Mouse (Mus musculus) heart, embryonic 12.5 days (tissue): Measurements from ENCODE around the gene Mindy2. TPM values are rescaled to one million over a fixed set of nuclear protein-coding genes. Genes with fewer than 3 reads are reported as not detected.
"Not testable (repeated sequence)": the region's sequence is repeated elsewhere in the genome, so short reads cannot be mapped to it uniquely, and the experiment has no call there.

Experiments
- ATAC-seq: fragments of 200-750 bp; cut with Nextera tagmentation; 2 replicates; pipeline ENCODE4 v1.8.0; 2017; ENCODE audit warnings: moderate TSS enrichment, moderate library complexity; ENCODE audit not compliant: insufficient number of reproducible peaks, low FRiP score
- H3K27ac ChIP-seq: fragments of 300-500 bp; sonication (generic); 2 replicates; pipeline ENCODE4 v1.5.1; 2016; ENCODE audit warnings: mild to moderate bottlenecking, moderate library complexity; ENCODE audit not compliant: poor library complexity, severe bottlenecking
- H3K27me3 ChIP-seq: fragments of 300-500 bp; sonication (generic); replicated peaks from 2 replicates; pipeline ENCODE4 v1.6.1; 2016; ENCODE audit warnings: mild to moderate bottlenecking, moderate library complexity
- H3K36me3 ChIP-seq: fragments of 300-500 bp; sonication (generic); 2 replicates; pipeline ENCODE4 v1.6.1; 2016; ENCODE audit warnings: mild to moderate bottlenecking, moderate library complexity
- H3K4me1 ChIP-seq: fragments of 300-500 bp; sonication (generic); replicated peaks from 2 replicates; pipeline ENCODE4 v1.6.1; 2016; ENCODE audit warnings: mild to moderate bottlenecking
- H3K4me2 ChIP-seq: fragments of 300-500 bp; sonication (generic); 2 replicates; pipeline ENCODE4 v1.6.1; 2016; ENCODE audit warnings: mild to moderate bottlenecking, moderate library complexity
- H3K4me3 ChIP-seq: fragments of 300-500 bp; sonication (generic); 2 replicates; pipeline ENCODE4 v1.5.1; 2016; ENCODE audit warnings: mild to moderate bottlenecking
- H3K9ac ChIP-seq: fragments of 300-500 bp; sonication (generic); 2 replicates; pipeline ENCODE4 v1.6.1; 2016; ENCODE audit warnings: mild to moderate bottlenecking, moderate library complexity
- H3K9me3 ChIP-seq: fragments of 300-500 bp; sonication (generic); replicated peaks from 2 replicates; pipeline ENCODE4 v1.6.1; 2016; ENCODE audit warnings: mild to moderate bottlenecking, moderate library complexity
- WGBS: fragments of 180-500 bp; shearing (Covaris S2); methylation state at CpG from one replicate; pipeline ENCODE4 v1.1.7; 2016; 5-methylcytosine and 5-hydroxymethylcytosine counted together
- polyA plus RNA-seq: library from polyadenylated mRNA; unstranded; fragments of >200 nt; fragmentation: Nextera tagmentation; extraction: Ambion mirVana; gene quantifications from 2 replicates; pipeline ENCODE4 v1.2.1, GENCODE M21; 2016

Mindy2 gene
- polyA plus RNA-seq, 1 experiment from 2014 or later = 14.7 TPM

GRCm38 (mm10) chr9:70570351-70570750 lies 86.6 kb downstream of the Mindy2 start:
- Histone ChIP-seq H3K27ac (peak overlapping the region; percentile 60; the same call in 1 of the 2 replicates), H3K36me3 (peaks cover 23% of the 10 kb centered on the region), H3K4me1 (peaks cover 17% of the 10 kb centered on the region), H3K9ac (no peak overlapping the region), H3K9me3 (no peaks in the 10 kb centered on the region), H3K27me3 (no peaks in the 10 kb centered on the region), H3K4me3 (no peak overlapping the region), H3K4me2 (peak overlapping the region; percentile 33)
- no peak for ATAC-seq
- WGBS = 67% methylated on average over 8 of the region's 8 CpGs

DNA sequence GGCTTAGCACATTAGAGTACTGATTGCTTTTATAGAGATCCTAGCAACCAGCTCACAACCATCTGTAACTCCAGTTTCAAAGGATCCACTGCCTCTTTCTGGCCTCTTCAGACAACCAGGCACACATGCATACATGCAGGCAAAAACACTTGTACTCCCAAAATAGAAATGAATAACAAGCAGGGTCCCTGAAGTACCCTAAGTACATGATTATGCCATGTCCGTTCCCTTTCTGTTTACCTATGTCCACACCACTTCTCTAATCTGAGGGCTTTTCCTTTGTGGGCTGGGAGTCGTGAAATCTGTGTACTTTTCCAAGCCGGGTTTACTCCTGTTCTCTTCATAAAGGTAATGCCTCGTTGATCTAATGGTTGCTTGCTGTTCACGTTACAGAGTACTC lies 89.3 kb downstream of the Mindy2 start:
- H3K9me3 ChIP-seq = no peaks in the 10 kb centered on the region
- H3K4me2 ChIP-seq = peak overlapping the region; percentile 42
- peaks cover 8% of the 10 kb centered on the region for H3K36me3 ChIP-seq
- H3K4me1 ChIP-seq = peaks cover 20% of the 10 kb centered on the region
- peak; percentile 39; the same call in 1 of the 2 replicates for ATAC-seq
- H3K4me3 ChIP-seq = no peak overlapping the region
- peak overlapping the region; percentile 63 for H3K27ac ChIP-seq
- H3K9ac ChIP-seq = no peak overlapping the region
- no peaks in the 10 kb centered on the region for H3K27me3 ChIP-seq
- WGBS = 49% methylated on average over 5 of the region's 5 CpGs

GRCm38 (mm10) chr9:70562825-70563224 lies 94.1 kb downstream of the Mindy2 start:
- 87% methylated on average over 3 of the region's 3 CpGs for WGBS
- Histone ChIP-seq H3K4me3 (no peak overlapping the region), H3K27me3 (no peaks in the 10 kb centered on the region), H3K36me3 (0 out of 2 replicates have a peak, but pooled peaks cover 8% of the 10 kb centered on the region), H3K4me1 (peaks cover 10% of the 10 kb centered on the region; the same call in 1 of the 2 replicates), H3K9ac (no peak overlapping the region), H3K27ac (no peak overlapping the region), H3K4me2 (no peak overlapping the region), H3K9me3 (no peaks in the 10 kb centered on the region)
- ATAC-seq = no peak

DNA sequence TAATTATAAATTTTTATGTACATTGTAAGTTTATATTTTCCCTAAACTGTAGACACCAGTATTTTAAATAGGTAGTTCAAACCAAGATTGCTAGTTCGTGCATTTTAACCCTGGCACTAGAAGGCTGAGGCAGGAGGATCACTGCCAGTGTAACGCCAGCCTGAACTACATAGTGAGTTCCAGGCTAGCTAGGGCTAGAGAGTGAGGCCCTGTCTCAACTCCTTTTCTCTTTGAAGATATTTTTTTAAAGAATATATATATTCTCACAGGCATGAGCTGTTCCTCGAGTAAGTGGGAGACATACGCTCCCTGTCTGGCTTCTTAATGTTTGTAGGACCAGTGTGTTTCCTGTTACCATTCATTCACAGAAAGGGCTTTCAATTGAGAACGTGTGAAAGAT lies 100.2 kb downstream of the Mindy2 start:
- H3K27me3 ChIP-seq = no peaks in the 10 kb centered on the region
- H3K4me2 ChIP-seq = no peak overlapping the region
- H3K36me3 ChIP-seq = peaks cover 19% of the 10 kb centered on the region
- no peak overlapping the region for H3K9ac ChIP-seq
- H3K27ac ChIP-seq = no peak overlapping the region
- no peak overlapping the region for H3K4me3 ChIP-seq
- ATAC-seq = no peak
- WGBS = 87% methylated on average over 5 of the region's 5 CpGs
- no peaks in the 10 kb centered on the region; the same call in 1 of the 2 replicates for H3K4me1 ChIP-seq
- H3K9me3 ChIP-seq = peaks cover 10% of the 10 kb centered on the region; the same call in 1 of the 2 replicates

GRCm38 (mm10) chr9:70555431-70555830 lies 101.5 kb downstream of the Mindy2 start:
- Histone ChIP-seq H3K27me3 (no peaks in the 10 kb centered on the region), H3K9me3 (peaks cover 10% of the 10 kb centered on the region; the same call in 1 of the 2 replicates), H3K4me3 (no peak overlapping the region), H3K4me2 (no peak overlapping the region), H3K27ac (no peak overlapping the region), H3K4me1 (no peaks in the 10 kb centered on the region; the same call in 1 of the 2 replicates), H3K9ac (no peak overlapping the region), H3K36me3 (peaks cover 23% of the 10 kb centered on the region)
- no peak for ATAC-seq

GRCm38 (mm10) chr9:70552233-70552632 lies 104.7 kb downstream of the Mindy2 start:
- not testable (repeated sequence) for H3K4me3 ChIP-seq, H3K4me1 ChIP-seq, H3K4me2 ChIP-seq, H3K27me3 ChIP-seq, H3K27ac ChIP-seq, ATAC-seq, H3K9ac ChIP-seq
- H3K9me3 ChIP-seq = peaks cover 10% of the 10 kb centered on the region; the same call in 1 of the 2 replicates
- H3K36me3 ChIP-seq = peaks cover 27% of the 10 kb centered on the region
- 89% methylated on average over 2 of the region's 2 CpGs for WGBS

DNA sequence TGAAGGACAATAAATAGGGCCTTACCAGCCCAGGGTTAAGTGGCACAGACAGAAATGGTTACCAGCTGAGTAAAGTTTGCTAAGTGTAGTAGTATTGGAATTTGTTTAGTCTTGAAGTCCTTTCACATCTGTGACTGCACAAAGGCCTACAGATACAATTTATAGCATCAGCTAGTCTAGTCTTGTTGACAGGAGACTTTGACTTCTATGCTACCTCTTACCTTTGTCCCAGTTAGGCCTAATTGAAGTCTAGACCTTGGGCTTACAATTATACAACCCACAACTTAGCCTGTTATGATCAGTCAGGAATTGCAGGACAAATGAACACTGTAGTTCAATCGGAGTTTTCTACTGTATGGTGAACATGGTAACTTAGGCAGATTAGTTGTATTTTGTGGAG lies 105.5 kb downstream of the Mindy2 start:
- Histone ChIP-seq H3K4me1 (0 out of 2 replicates have a peak, but pooled peaks cover 3% of the 10 kb centered on the region), H3K9ac (no peak overlapping the region), H3K27me3 (no peaks in the 10 kb centered on the region), H3K4me3 (no peak overlapping the region), H3K9me3 (peaks cover 10% of the 10 kb centered on the region; the same call in 1 of the 2 replicates), H3K27ac (no peak overlapping the region), H3K4me2 (no peak overlapping the region), H3K36me3 (peaks cover 27% of the 10 kb centered on the region)
- 96% methylated on average over 1 of the region's 1 CpGs for WGBS
- no peak for ATAC-seq

Other genes starting within 250 kb of the Mindy2 start
- 152 and 156 TPM in 2 replicates for gene Ccnb2, start 235.6 kb downstream of the Mindy2 start, polyA plus RNA-seq
- gene Rnf111, start 153.4 kb downstream of the Mindy2 start, polyA plus RNA-seq = 28.0 and 30.9 TPM in 2 replicates
- 38.7 and 42.8 TPM in 2 replicates for gene Sltm, start 114.4 kb downstream of the Mindy2 start, polyA plus RNA-seq
- gene Gm10642, start 923 bp downstream of the Mindy2 start, polyA plus RNA-seq = 0.36 and 0.54 TPM in 2 replicates
- 106 and 107 TPM in 2 replicates for gene Adam10, start 21.8 kb upstream of the Mindy2 start, polyA plus RNA-seq